Mouse (Mus musculus) heart, adult 9 months (tissue): ENCODE results near the gene Siah1b.
A peak's percentile ranks its signal among the peaks of the same experiment; 100 is the strongest.

Source experiments
- DNase-seq, 2 experiments: peaks; one replicate each; pipeline ENCODE4 v3.0.0; 2022; ENCODE audit warnings: low spot score in 2 of 2

The Siah1b gene

DNA sequence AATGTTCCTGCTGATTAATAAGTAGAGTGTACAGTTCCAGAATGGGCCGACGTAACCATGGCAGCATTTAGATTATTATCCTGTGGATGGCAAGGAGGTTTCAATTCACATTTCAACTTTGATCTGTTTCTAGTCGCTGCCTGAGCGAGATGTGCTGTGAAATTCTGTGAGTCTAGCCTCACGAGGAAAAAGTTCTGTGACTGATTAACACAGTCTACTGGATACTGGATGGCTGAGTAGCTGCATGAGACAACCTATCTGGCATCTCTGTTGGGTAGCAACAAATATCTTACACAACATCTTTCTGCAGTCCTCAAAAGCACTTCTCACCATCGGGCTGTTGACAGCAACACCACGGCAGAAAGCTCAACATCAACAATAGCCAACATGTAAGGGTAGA lies 43.8 kb downstream of the Siah1b start:
- DNase-seq: no peak

- peak; percentile 86 to 90 for DNase-seq
These were observed 48.5 kb downstream of the Siah1b start, which contains the start of gene Car5b for GRCm38 (mm10) chrX:164027607-164028289. Car5b (minus strand) TSS chrX:164027997.
